In genomic region chr8:111742261-111743037, GRCm38 (mm10) we compare ENCODE assay signal across 9 mouse cellular contexts. TPM values are rescaled to one million over a fixed set of nuclear protein-coding genes. Genes with fewer than 3 reads are reported as not detected.
DNase-seq lines count a peak whose midpoint lies in the region; ATAC-seq and TF ChIP-seq lines count a peak whose summit lies in the region.
"Had no signal": no experiment of that assay in that cellular context is flagged by ENCODE, and none has a peak within 500 bp of the region (broad histone marks: within the 10 kb centered on the region; RNA-seq: fewer than 3 reads in every experiment).

No protein-coding gene starts in this region.

- TF ChIP-seq RAD21 in MEL (IDR thresholded peaks at IDR 0.05; ENCODE audit: low read depth, low read length): no peak

- intact Hi-C loops in gastrocnemius, adult 2 months (cut with DNase I): no loop called here
- intact Hi-C loops in gastrocnemius, postnatal 36 days (cut with DNase I): no loop called here

- no peaks in the 10 kb centered on the region for H3K27me3 ChIP-seq in MEL (ENCODE audit: control insufficient read depth in 1 of 2, insufficient read depth in 2 of 2, low read length in 2 of 2)
- no peaks in the 10 kb centered on the region for H3K27me3 ChIP-seq in embryonic facial prominence, embryonic 15.5 days
- peaks cover 55% of the 10 kb centered on the region for H3K27me3 ChIP-seq in liver, embryonic 16.5 days (ENCODE audit: control insufficient read depth, insufficient read depth, low read depth, low read length)

- H3K9ac ChIP-seq in MEL (ENCODE audit: control insufficient read depth, low read depth, low read length, poor library complexity, severe bottlenecking): peak overlapping the region; percentile 88
- peak overlapping the region; percentile 62 for H3K9ac ChIP-seq in embryonic facial prominence, embryonic 15.5 days
- H3K9ac ChIP-seq in liver, embryonic 16.5 days (ENCODE audit: low read depth, low read length): peak overlapping the region; percentile 68

- H3K9me3 ChIP-seq in MEL (replicated peaks; ENCODE audit: insufficient read depth, low read length): no peaks in the 10 kb centered on the region
- no peaks in the 10 kb centered on the region for H3K9me3 ChIP-seq in embryonic facial prominence, embryonic 15.5 days (replicated peaks)
- no peaks in the 10 kb centered on the region for H3K9me3 ChIP-seq in liver, embryonic 16.5 days (replicated peaks; ENCODE audit: control insufficient read depth, low read length)

- peaks cover 15% of the 10 kb centered on the region for H3K79me2 ChIP-seq in MEL (ENCODE audit: control insufficient read depth, insufficient read depth, low read length, poor library complexity)

- DNase-seq in gastrocnemius, adult 2 months: peak; percentile 39
- no peak for DNase-seq in gastrocnemius, postnatal 36 days
- DNase-seq in MEL (ENCODE audit: low read depth, low spot score): no peak
- peak; percentile 86 for DNase-seq in kidney, adult 11 months
- no peak for DNase-seq in ovary, postnatal 36 days (ENCODE audit: low spot score)
- no peak for DNase-seq in ovary, postnatal 10 days (ENCODE audit: low spot score)

- H3K4me3 ChIP-seq in gastrocnemius, adult 2 months: peak overlapping the region; percentile 90
- peak overlapping the region; percentile 75 to 93 for H3K4me3 ChIP-seq in MEL (ENCODE audit: control insufficient read depth in 1 of 2, insufficient read depth in 1 of 2, low read depth in 2 of 2, low read length in 2 of 2)
- H3K4me3 ChIP-seq in embryonic facial prominence, embryonic 15.5 days (replicated peaks): peak overlapping the region; percentile 66
- H3K4me3 ChIP-seq in liver, embryonic 16.5 days (ENCODE audit: low read depth, low read length): peak overlapping the region; percentile 63

- peak overlapping the region; percentile 67 for H3K4me2 ChIP-seq in embryonic facial prominence, embryonic 15.5 days (replicated peaks)
- peak overlapping the region; percentile 48 for H3K4me2 ChIP-seq in liver, embryonic 16.5 days (ENCODE audit: low read depth, low read length)

- no peak for TF ChIP-seq POLR2A in MEL (IDR thresholded peaks at IDR 0.05; ENCODE audit: control insufficient read depth in 1 of 2, insufficient read depth in 1 of 2, low read depth in 1 of 2, low read length in 2 of 2, poor library complexity in 1 of 2)

- peak overlapping the region; percentile 94 for H3K27ac ChIP-seq in gastrocnemius, adult 2 months
- no peak overlapping the region for H3K27ac ChIP-seq in MEL (ENCODE audit: control insufficient read depth, low read depth, low read length)
- H3K27ac ChIP-seq in embryonic facial prominence, embryonic 15.5 days (replicated peaks): peak overlapping the region; percentile 76; the same call in 1 of the 2 replicates
- H3K27ac ChIP-seq in liver, embryonic 16.5 days (ENCODE audit: low read length): peak overlapping the region; percentile 60

- no peak for ATAC-seq in embryonic facial prominence, embryonic 15.5 days (ENCODE audit: insufficient number of reproducible peaks, low FRiP score, low TSS enrichment, low read depth)
- ATAC-seq in liver, embryonic 16.5 days (ENCODE audit: low read depth): peak; percentile 61

- H3K36me3 ChIP-seq in MEL (ENCODE audit: control insufficient read depth in 1 of 2, insufficient read depth in 2 of 2, low read length in 2 of 2): peaks cover 0 to 17% of the 10 kb centered on the region in 2 experiments; a peak in 2 of 4 replicates
- no peaks in the 10 kb centered on the region for H3K36me3 ChIP-seq in embryonic facial prominence, embryonic 15.5 days
- H3K36me3 ChIP-seq in liver, embryonic 16.5 days (ENCODE audit: control insufficient read depth, insufficient read depth): no peaks in the 10 kb centered on the region

- no peak for TF ChIP-seq EP300 in MEL (IDR thresholded peaks at IDR 0.05; ENCODE audit: low read depth in 1 of 2, low read length in 2 of 2)

- peaks cover 11 to 24% of the 10 kb centered on the region in 2 experiments for H3K4me1 ChIP-seq in MEL (ENCODE audit: control insufficient read depth in 1 of 2, insufficient read depth in 2 of 2, low read length in 2 of 2)
- peaks cover 72% of the 10 kb centered on the region for H3K4me1 ChIP-seq in embryonic facial prominence, embryonic 15.5 days
- H3K4me1 ChIP-seq in liver, embryonic 16.5 days (ENCODE audit: control insufficient read depth, low read depth, low read length): peaks cover 15% of the 10 kb centered on the region

- no peak for TF ChIP-seq CTCF in gastrocnemius, adult 2 months (IDR thresholded peaks at IDR 0.05)
- no peak for TF ChIP-seq CTCF in MEL (IDR thresholded peaks at IDR 0.05 in 2 of 3, conservative IDR thresholded peaks at IDR 0.05 in 1 of 3; ENCODE audit: control insufficient read depth in 1 of 3, insufficient read depth in 1 of 3, low read depth in 2 of 3, low read length in 3 of 3, poor library complexity in 1 of 3, severe bottlenecking in 1 of 3)

- WGBS in embryonic facial prominence, embryonic 15.5 days: 18% methylated on average over 11 of the region's 11 CpGs
- 30% methylated on average over 11 of the region's 11 CpGs for WGBS in liver, embryonic 16.5 days (ENCODE audit: insufficient replicate concordance)

TF ChIP-seq in MEL, 35 proteins besides CTCF, POLR2A, EP300 and RAD21:
- TF ChIP-seq MYB (IDR thresholded peaks at IDR 0.05; ENCODE audit: low read depth, low read length): no peak
- TF ChIP-seq MAFK (IDR thresholded peaks at IDR 0.05; ENCODE audit: borderline replicate concordance, low read depth, low read length): 0 out of 2 replicates have a peak, but pooled peaks have one; percentile 16
- no peak for TF ChIP-seq CHD2 (IDR thresholded peaks at IDR 0.05; ENCODE audit: low read length)
- TF ChIP-seq ZMIZ1 (IDR thresholded peaks at IDR 0.05; ENCODE audit: low read depth, low read length): no peak
- no peak for TF ChIP-seq USF2 (IDR thresholded peaks at IDR 0.05; ENCODE audit: borderline replicate concordance in 1 of 2, insufficient read depth in 1 of 2, low read depth in 1 of 2, low read length in 2 of 2)
- no peak for TF ChIP-seq ZC3H11A (IDR thresholded peaks at IDR 0.05; ENCODE audit: low read depth, low read length)
- no peak for TF ChIP-seq USF1 (IDR thresholded peaks at IDR 0.05; ENCODE audit: low read depth, low read length)
- TF ChIP-seq GABPA (IDR thresholded peaks at IDR 0.05; ENCODE audit: low read depth, low read length): no peak
- no peak for TF ChIP-seq ELF1 (IDR thresholded peaks at IDR 0.05; ENCODE audit: low read depth, low read length)

RNA-seq across cellular contexts. Expression of gene Bcar1, which starts 1.2 kb away (rescaled TPM):
- total RNA-seq in gastrocnemius, adult 2 months (2021): 10 to 100 TPM; 10.8 to 12.6 TPM
- 10 to 100 TPM in 1 of 2 experiments, 1 to 10 TPM in 1; 9.4 to 10.5 TPM for total RNA-seq in gastrocnemius, postnatal 36 days (2021)
- total RNA-seq in MEL (2012; rRNA removed): 6.5 and 7.5 TPM in 2 replicates
- 10 to 100 TPM in 1 of 2 experiments, not detected in 1; 17.4 TPM for polyA plus RNA-seq in MEL (2012; ENCODE audit: insufficient read depth in 1 of 2, insufficient read length in 2 of 2, low read depth in 1 of 2, low replicate concordance in 2 of 2, missing spikeins in 1 of 2)
- polyA plus RNA-seq in embryonic facial prominence, embryonic 15.5 days (2015; fragmentation: Nextera tagmentation; extraction: Ambion mirVana): 31.9 and 40.2 TPM in 2 replicates
- 9.5 and 13.1 TPM in 2 replicates for polyA plus RNA-seq in liver, embryonic 16.5 days (2015; fragmentation: Nextera tagmentation; extraction: Ambion mirVana)

RNA-seq across cellular contexts. Expression of gene Ctrb1, which starts 51.6 kb away (rescaled TPM):
- not detected for total RNA-seq in gastrocnemius, adult 2 months (2021)
- not detected for total RNA-seq in gastrocnemius, postnatal 36 days (2021)
- not detected in 2 replicates for total RNA-seq in MEL (2012; rRNA removed)
- not detected for polyA plus RNA-seq in MEL (2012; ENCODE audit: insufficient read depth in 1 of 2, insufficient read length in 2 of 2, low read depth in 1 of 2, low replicate concordance in 2 of 2, missing spikeins in 1 of 2)
- polyA plus RNA-seq in embryonic facial prominence, embryonic 15.5 days (2015; fragmentation: Nextera tagmentation; extraction: Ambion mirVana): 0.32 TPM in 1 of 2 replicates, not detected in the other
- 7.7 and 58.8 TPM in 2 replicates for polyA plus RNA-seq in liver, embryonic 16.5 days (2015; fragmentation: Nextera tagmentation; extraction: Ambion mirVana)
- total RNA-seq: CH12.LX had no signal

Comparison
In these comparisons a context has a peak if more than half of its experiments do, and no peak if none do; other contexts are left out.
1. DNase-seq: peak in gastrocnemius, adult 2 months (single experiment) and kidney, adult 11 months (single experiment); none in gastrocnemius, postnatal 36 days (0 of 2), MEL (single experiment), ovary, postnatal 36 days (single experiment) and ovary, postnatal 10 days (single experiment).
2. Peak in every context shown above with its lines, with median percentiles within 50 percentile points of each other: H3K4me3 ChIP-seq and H3K9ac ChIP-seq.